Mouse (Mus musculus): Measurements from ENCODE around the gene Itsn1. TPM values are rescaled to one million over a fixed set of nuclear protein-coding genes. Genes with fewer than 3 reads are reported as not detected.

The Itsn1 gene
- polyA plus RNA-seq, 1 experiment: 82.6 TPM

GRCm38 (mm10) chr16:91771334-91771733, 42.3 kb downstream of the Itsn1 start:
- no peak for TF ChIP-seq CTCF (IDR thresholded peaks at IDR 0.05; ENCODE audit: borderline replicate concordance, extremely low read depth, insufficient read depth, insufficient read length)
- no peak for TF ChIP-seq POLR2A (IDR thresholded peaks at IDR 0.05; ENCODE audit: borderline replicate concordance, extremely low read depth, insufficient read depth, insufficient read length, poor library complexity, severe bottlenecking)
- no peak for DNase-seq (ENCODE audit: low read depth)

GRCm38 (mm10) chr16:91772586-91772985, 43.5 kb downstream of the Itsn1 start:
- no peak for DNase-seq (ENCODE audit: low read depth)
- TF ChIP-seq POLR2A (IDR thresholded peaks at IDR 0.05; ENCODE audit: borderline replicate concordance, extremely low read depth, insufficient read depth, insufficient read length, poor library complexity, severe bottlenecking) (no peak), CTCF (IDR thresholded peaks at IDR 0.05; ENCODE audit: borderline replicate concordance, extremely low read depth, insufficient read depth, insufficient read length) (no peak)

- DNase-seq (ENCODE audit: low read depth): no peak
- TF ChIP-seq CTCF (IDR thresholded peaks at IDR 0.05; ENCODE audit: borderline replicate concordance, extremely low read depth, insufficient read depth, insufficient read length): no peak
- no peak for TF ChIP-seq POLR2A (IDR thresholded peaks at IDR 0.05; ENCODE audit: borderline replicate concordance, extremely low read depth, insufficient read depth, insufficient read length, poor library complexity, severe bottlenecking)
Measured at GRCm38 (mm10) chr16:91779576-91779975, 50.5 kb downstream of the Itsn1 start.

- TF ChIP-seq CTCF (IDR thresholded peaks at IDR 0.05; ENCODE audit: borderline replicate concordance, extremely low read depth, insufficient read depth, insufficient read length) (no peak), POLR2A (IDR thresholded peaks at IDR 0.05; ENCODE audit: borderline replicate concordance, extremely low read depth, insufficient read depth, insufficient read length, poor library complexity, severe bottlenecking) (no peak)
- DNase-seq (ENCODE audit: low read depth): no peak
Measured at GRCm38 (mm10) chr16:91780151-91780550, 51.1 kb downstream of the Itsn1 start.

GRCm38 (mm10) chr16:91780826-91781225, 51.7 kb downstream of the Itsn1 start:
- DNase-seq (ENCODE audit: low read depth): no peak
- TF ChIP-seq CTCF (IDR thresholded peaks at IDR 0.05; ENCODE audit: borderline replicate concordance, extremely low read depth, insufficient read depth, insufficient read length) (no peak), POLR2A (IDR thresholded peaks at IDR 0.05; ENCODE audit: borderline replicate concordance, extremely low read depth, insufficient read depth, insufficient read length, poor library complexity, severe bottlenecking) (no peak)

- TF ChIP-seq POLR2A (IDR thresholded peaks at IDR 0.05; ENCODE audit: borderline replicate concordance, extremely low read depth, insufficient read depth, insufficient read length, poor library complexity, severe bottlenecking) (no peak), CTCF (IDR thresholded peaks at IDR 0.05; ENCODE audit: borderline replicate concordance, extremely low read depth, insufficient read depth, insufficient read length) (no peak)
- no peak for DNase-seq (ENCODE audit: low read depth)
Measured at GRCm38 (mm10) chr16:91783191-91783590, 54.1 kb downstream of the Itsn1 start.

- TF ChIP-seq POLR2A (IDR thresholded peaks at IDR 0.05; ENCODE audit: borderline replicate concordance, extremely low read depth, insufficient read depth, insufficient read length, poor library complexity, severe bottlenecking) (no peak), CTCF (IDR thresholded peaks at IDR 0.05; ENCODE audit: borderline replicate concordance, extremely low read depth, insufficient read depth, insufficient read length) (no peak)
- no peak for DNase-seq (ENCODE audit: low read depth)
Measured at GRCm38 (mm10) chr16:91784298-91784697, 55.2 kb downstream of the Itsn1 start.

GRCm38 (mm10) chr16:91786425-91786824, 57.3 kb downstream of the Itsn1 start:
- DNase-seq (ENCODE audit: low read depth): peak; percentile 81
- TF ChIP-seq CTCF (IDR thresholded peaks at IDR 0.05; ENCODE audit: borderline replicate concordance, extremely low read depth, insufficient read depth, insufficient read length): no peak
- no peak for TF ChIP-seq POLR2A (IDR thresholded peaks at IDR 0.05; ENCODE audit: borderline replicate concordance, extremely low read depth, insufficient read depth, insufficient read length, poor library complexity, severe bottlenecking)

GRCm38 (mm10) chr16:91789728-91790127, 60.6 kb downstream of the Itsn1 start:
- TF ChIP-seq POLR2A (IDR thresholded peaks at IDR 0.05; ENCODE audit: borderline replicate concordance, extremely low read depth, insufficient read depth, insufficient read length, poor library complexity, severe bottlenecking) (no peak), CTCF (IDR thresholded peaks at IDR 0.05; ENCODE audit: borderline replicate concordance, extremely low read depth, insufficient read depth, insufficient read length) (no peak)
- no peak for DNase-seq (ENCODE audit: low read depth)

- no peak for DNase-seq (ENCODE audit: low read depth)
- no peak for TF ChIP-seq POLR2A (IDR thresholded peaks at IDR 0.05; ENCODE audit: borderline replicate concordance, extremely low read depth, insufficient read depth, insufficient read length, poor library complexity, severe bottlenecking)
- no peak for TF ChIP-seq CTCF (IDR thresholded peaks at IDR 0.05; ENCODE audit: borderline replicate concordance, extremely low read depth, insufficient read depth, insufficient read length)
Measured at GRCm38 (mm10) chr16:91792477-91793196, 63.6 kb downstream of the Itsn1 start.

- DNase-seq (ENCODE audit: low read depth): no peak
- TF ChIP-seq POLR2A (IDR thresholded peaks at IDR 0.05; ENCODE audit: borderline replicate concordance, extremely low read depth, insufficient read depth, insufficient read length, poor library complexity, severe bottlenecking): no peak
- no peak for TF ChIP-seq CTCF (IDR thresholded peaks at IDR 0.05; ENCODE audit: borderline replicate concordance, extremely low read depth, insufficient read depth, insufficient read length)
Measured at GRCm38 (mm10) chr16:91793507-91794278, 64.6 kb downstream of the Itsn1 start.

Data from brain, embryonic 14.5 days (tissue).